Mouse (Mus musculus) adrenal gland, adult 8-10 months (tissue): ENCODE measurements around the gene Mef2a. TPM values are rescaled to one million over a fixed set of nuclear protein-coding genes. Genes with fewer than 3 reads are reported as not detected.

ENCODE experiments used
- DNase-seq: peaks from one replicate; pipeline ENCODE4 v3.0.0; 2022
- total RNA-seq, 4 experiments: library from RNA; stranded (reverse); gene quantifications; 2 replicates each; pipeline ENCODE4 v1.2.4; 2022

Gene Mef2a
- total RNA-seq, 4 experiments from 2014 or later = 47.9 to 76.3 (median 63.2) TPM

- no peak for DNase-seq
Observed at GRCm38 (mm10) chr7:67206496-67206895, 166.2 kb downstream of the Mef2a start.

- no peak for DNase-seq
Observed at GRCm38 (mm10) chr7:67205734-67206425, 166.8 kb downstream of the Mef2a start.

- DNase-seq = peak; percentile 50
Observed at GRCm38 (mm10) chr7:67203625-67204024, 169.0 kb downstream of the Mef2a start.

GRCm38 (mm10) chr7:67199412-67199811 lies 173.2 kb downstream of the Mef2a start:
- peak; percentile 49 for DNase-seq

- no peak for DNase-seq
Observed at GRCm38 (mm10) chr7:67183786-67184185, 188.9 kb downstream of the Mef2a start.

Other genes with a start within 250 kb of the Mef2a start
- gene Lysmd4, start 150.3 kb downstream of the Mef2a start, total RNA-seq = 10 to 100 TPM; 12.1 to 13.8 (median 12.5) TPM